Mouse (Mus musculus): Measurements from ENCODE around the gene Ttc5.

The Ttc5 gene

DNA sequence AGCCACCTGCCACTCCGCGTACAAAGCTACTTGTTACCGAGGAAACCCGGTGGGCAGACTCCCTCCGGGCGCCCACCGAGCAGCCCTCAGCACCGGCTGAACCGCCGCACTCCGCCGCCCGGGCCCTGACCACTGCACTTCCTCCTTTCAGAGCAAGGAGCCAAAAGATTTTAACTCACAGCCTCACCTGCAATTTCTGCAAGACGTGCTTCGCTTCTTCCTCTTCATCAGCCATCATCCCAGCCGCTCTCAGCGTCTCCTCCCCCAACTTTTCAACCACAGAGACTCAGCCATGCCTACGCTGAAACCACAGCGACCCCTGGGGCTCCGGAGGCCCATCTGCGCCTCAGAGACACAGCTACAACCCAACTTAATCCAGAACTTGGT lies at the start of gene Ttc5:
Gene Ttc5, minus strand, starts transcription at position 269 of the 387 bp plus-strand sequence.
- DNase-seq = peak; percentile 98

DNA sequence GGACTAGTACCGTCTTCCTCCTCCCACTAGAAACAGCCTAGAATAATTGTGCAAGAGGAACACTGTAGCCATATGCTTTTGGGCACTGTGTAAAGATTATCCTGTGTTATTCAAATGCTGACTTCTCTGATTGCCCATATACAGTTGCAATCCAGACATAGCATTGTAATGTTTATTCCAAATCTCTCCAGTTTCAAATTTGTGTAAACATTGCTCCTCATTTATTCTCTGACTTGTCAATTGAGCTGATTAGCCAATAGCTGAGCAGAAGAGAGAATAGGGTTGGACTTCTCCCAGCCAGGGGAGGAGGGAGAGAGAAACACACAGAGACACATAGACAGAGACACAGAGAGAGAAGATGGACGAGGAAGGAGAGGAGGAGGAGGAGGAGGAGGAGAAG lies 49.1 kb upstream of the Ttc5 start:
- DNase-seq = no peak

DNA sequence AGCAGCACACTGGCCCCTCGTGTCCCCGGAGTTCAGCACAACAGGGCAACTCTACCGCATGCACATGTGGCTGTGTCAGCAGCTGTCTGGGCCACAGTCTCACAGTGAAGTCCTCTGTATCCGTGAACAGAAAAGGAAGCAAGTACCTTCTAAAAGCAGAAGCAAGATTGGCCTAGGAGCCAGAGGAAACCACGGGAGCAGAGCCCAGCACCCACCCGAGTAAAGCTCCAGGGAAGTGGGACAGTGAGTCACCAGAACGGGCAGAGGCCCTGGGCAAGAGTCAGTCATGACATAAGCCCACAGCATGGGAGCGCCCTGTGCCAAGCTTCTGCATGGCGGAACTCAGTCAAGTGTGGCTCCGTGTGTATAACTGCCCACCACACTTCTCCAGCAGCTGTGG lies 48.6 kb upstream of the Ttc5 start:
- peak; percentile 98 for DNase-seq

DNA sequence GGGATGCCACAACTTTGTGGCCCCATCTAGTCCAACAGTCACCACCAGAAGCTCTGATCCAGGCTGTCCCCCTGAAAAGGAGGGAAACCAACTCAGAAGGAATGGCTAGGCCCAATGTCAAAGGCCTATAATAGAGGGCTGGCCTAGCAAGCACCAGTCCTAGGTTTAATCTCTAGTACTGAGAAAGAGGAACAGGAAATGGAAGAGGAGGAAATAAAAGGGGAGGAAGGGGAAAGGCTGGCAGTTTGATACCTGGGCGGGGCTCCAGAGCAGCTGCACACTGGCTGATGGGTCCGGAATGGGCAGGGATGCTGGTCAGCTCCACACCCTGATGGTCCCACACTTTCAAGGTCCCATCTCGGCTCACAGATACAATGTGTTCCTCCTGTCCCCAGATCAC lies 44.6 kb upstream of the Ttc5 start:
- DNase-seq = peak; percentile 97

DNA sequence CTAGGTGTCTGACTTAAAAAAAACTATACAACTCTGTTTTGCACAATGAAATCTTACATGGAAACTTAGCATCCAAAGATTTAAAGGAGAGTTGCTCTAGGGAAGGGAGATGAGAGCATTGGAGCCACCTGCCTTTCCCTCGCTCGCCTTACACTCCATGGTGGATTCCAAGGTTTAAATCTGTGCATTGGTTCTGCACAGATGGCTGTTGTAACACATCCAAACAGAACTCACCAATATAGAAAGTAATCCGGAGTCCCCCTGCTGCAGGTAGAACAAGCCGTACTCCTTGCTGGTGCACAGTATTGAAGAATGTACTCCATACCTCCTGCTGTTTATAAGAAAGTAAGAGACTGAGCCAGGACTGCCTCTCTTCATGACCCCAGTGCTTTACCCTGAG lies 41.3 kb upstream of the Ttc5 start:
- no peak for DNase-seq

DNA sequence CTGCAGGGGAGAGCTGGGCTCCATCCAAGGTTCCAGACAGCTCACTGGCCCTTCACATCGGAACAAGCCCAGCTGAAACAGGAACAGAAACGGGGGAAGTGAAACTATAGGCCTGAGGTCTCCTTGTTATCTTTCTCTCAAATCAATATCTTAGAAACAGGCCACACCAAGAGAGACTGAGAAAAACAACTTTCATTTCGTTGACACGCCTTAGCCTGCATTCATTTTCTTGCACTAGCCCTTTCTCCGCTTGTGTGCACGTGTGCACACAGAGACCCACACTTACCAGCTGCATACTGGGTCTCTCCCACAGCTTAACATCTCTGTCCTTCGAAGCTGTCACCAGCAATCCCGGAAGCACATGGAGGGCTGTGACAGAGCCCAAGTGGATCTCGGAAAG lies 38.9 kb upstream of the Ttc5 start:
- peak; percentile 92 for DNase-seq

DNA sequence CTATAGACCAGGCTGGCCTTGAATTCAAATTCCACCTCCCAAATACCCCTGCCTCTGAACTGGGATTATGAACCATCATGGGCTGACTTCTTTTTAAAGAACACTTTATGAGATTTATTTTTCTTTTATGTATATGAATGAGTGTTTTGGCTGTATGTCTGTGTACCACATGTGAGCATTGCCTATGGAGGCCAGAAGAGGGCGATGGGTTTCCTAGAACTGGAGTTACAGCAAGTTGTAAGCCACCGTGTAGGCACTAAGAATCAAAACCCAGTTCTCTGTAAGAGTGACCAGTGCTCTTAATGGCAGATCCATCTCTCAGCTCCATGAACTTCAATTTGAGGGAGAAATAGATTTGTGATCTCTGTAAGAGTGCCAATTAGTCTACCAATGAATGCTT lies 37.9 kb upstream of the Ttc5 start:
- DNase-seq = no peak

DNA sequence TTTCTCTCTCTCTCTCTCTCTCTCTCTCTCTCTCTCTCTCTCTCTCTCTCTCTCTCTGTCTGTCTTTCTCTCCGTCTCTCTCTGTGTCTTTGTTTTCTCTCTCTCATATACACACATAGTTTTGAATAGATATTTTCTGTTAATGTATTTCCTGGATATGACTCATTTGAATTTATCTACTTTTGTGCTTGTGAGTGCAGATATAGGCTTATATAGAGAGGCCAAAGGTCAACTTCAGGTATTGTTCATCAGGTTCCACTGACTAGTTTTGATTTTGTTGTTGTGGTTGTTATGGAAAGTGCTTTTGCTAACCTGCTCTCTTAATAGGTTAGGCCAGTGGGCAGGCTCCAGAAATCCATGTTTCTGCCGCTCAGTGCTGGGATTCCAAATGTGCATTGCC lies 27.7 kb upstream of the Ttc5 start:
- DNase-seq = no peak

DNA sequence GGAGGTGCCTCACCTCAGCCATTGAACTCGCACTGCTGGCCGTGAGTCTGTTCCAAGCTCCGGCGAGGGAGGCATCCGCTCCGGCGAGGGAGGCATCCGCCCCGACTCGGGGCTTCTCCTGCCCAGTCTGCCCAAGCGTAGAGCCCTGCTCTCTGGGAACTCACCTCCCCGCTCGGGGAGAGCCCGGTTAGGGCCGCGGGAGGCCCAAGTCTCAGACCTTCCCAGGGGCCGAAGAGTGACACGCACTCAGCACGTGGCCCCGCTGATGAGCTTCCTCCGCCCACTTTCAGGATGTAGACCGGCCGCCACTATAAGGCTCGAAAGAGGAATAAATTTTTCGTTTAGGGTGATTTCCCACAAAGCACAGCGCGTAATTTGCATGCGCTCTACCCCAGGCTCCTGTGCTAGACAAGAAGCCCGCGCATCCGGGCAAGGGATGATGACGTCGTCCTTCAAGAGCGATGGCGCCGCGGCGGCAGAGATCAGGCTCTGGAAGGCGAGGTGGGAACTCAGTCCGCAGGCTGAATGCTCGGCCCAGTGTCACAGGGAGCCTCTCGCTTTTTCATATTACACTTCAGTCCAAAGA lies 22.3 kb upstream of the Ttc5 start, which contains the start of the genes Ccnb1ip1 and Parp2:
Gene Ccnb1ip1, minus strand, starts transcription at position 246 of the 586 bp plus-strand sequence.
Gene Parp2, plus strand, starts transcription at position 355 of the 586 bp plus-strand sequence.
- peak; percentile 100 for DNase-seq

DNA sequence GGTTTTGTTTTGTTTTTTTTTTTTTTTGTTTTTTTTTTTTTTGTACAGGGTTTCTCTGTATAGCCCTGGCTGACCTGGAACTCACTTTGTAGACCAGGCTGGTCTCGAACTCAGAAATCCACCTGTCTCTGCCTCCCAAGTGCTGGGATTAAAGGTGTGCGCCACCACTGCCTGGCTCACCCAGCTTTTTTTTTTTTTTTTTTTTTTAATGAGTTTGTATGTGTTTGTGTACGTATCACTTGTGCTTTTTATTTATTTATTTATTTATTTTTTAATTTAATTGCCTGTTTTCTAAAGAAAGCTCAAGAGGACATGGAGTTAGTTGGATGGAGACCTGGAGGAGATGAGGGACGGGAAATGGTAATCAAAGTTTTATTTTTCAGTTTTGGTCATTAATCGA lies 21.1 kb upstream of the Ttc5 start:
- peak; percentile 74 for DNase-seq

DNA sequence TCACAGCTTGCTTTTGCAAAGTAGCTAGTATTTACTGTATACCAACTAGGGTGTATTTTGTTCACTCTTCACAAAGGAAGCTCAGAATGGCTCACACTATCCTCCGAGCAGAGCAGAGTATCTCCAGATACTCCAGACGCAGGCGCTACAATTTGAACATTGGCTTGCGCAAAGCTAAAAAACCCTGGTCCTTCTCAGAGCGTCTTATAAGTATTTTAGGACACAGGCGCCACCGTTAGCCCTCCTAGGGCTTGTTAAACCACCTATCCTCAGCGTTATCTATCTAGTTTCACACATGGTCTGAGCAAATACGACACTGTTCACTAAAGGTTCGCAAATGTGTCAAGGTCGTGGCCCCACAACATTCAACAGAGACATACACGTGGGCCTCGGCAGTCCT lies 19.4 kb upstream of the Ttc5 start:
- peak; percentile 55 for DNase-seq

DNA sequence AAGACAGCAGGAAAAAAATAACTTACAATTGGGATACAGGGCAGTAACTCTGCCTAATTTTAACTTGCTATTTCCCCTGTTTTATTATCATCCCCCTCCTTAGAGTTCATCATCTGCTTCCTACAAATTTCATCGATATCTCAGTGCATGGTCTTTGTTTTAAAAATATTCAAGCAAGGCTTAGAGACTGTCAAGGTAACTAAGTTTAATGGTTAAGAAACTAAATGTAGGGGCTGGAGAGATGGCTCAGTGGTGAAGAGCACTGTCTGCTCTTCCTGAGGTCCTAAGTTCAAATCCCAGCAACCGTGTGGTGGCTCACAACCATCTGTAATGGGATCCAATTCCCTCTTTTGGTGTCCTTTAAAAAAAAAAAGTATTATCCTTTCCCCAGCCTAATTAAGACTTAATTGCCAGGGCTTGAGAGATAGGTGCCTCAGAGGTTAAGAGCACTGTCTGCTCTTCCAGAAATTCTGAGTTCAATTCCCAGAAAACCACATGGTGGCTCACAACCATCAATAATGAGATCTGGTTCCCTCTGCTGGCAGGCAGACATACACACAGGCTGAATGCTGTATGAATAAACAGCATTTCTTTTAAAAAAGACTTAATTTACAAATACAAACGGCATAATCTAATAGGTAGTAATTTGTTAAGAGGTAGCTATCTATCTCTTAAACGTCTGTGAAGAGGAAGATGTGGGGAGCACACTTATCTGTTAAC lies 17.7 kb upstream of the Ttc5 start:
- DNase-seq = peak; percentile 22

DNA sequence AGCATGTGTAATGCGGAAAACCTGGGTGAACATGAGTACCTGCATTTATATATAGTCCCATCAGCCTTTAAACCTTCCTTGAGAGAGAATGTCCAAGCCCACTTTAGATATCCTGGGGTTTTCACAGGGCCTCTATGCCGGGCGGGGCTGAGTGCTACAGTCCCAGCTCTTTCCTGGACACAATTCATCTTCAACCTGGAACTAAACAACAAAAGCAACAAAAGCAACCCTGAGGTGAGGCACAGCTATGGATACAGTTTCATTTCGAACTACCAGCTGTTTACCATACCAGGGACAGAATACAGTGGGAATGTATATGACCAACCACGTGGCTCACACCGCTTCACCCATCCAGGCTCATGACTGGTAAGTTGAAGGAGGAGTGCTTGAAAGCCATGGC lies 17.1 kb upstream of the Ttc5 start:
- peak; percentile 71 for DNase-seq

DNA sequence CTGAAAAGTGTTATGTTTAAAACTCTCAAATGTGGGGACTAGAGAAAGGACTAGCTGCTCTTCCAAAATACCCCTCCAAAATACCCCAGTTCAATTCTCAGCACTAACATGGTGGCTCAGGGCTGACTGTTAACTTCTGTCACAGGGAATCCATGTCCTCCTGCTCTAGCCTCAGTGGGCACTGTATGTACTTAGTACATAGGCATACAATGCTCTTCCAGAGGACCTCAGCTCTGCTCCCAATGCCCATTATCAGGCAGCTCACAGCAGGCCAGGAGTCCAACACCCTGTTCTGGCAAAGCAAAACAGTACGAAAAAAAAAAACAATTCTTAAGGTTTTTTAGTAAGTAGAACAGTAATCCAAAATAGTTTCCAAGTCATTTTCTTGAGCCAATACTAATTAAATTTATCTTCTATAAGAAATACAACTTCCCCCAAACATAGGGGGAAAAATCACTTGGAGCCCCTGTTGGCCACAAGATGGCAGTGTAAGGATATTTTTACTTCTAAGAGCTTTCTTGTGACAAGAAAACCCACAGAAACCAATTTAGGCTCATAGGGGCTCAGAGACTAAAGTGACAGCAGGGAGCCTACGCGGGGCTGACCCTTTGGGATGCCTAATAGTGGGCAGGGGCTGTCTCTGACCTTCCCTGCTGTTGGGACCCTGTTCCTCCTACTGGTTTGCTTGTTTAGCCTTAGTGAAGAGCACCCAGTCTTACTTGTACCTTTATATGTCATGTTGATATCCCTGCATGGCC lies 14.4 kb upstream of the Ttc5 start:
- peak; percentile 86 for DNase-seq

DNA sequence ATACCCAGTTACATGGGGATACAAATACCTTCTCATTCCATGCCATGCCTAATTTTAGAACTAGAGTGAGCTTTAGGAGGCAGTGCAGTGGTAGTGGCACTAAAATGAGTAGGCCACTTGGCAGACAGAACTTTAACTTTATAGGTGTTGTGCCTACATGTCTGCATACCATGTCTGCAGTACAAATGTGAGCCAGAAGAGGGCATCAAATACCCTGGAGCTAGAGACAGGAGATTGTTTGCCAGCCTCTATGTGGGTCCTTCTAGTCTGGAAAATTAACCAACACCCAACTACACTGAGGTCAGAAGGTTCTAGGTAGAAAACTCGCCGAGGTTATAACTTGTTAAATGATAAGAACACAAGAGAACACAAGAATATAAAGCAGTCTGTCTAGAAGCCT lies 13.2 kb upstream of the Ttc5 start:
- peak; percentile 58 for DNase-seq

DNA sequence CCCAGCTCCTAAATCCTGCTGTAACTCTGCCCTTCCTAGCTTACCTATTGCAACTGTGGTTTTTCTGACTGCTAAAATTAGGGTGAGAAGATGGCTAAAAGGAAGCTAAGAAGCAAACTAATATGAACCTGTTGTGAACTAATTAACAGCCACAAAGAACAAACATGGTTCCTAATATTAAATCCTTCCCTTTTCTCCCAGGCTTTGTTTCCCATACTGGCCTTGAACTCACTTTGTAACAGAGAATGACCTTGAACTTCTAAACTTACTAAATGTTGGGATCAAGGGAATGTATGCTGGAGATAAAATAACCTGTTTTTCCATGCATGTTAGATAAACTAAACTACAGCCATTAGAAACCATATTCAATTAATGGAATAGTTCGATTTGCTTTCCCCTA lies 11.1 kb upstream of the Ttc5 start:
- DNase-seq = peak; percentile 27

DNA sequence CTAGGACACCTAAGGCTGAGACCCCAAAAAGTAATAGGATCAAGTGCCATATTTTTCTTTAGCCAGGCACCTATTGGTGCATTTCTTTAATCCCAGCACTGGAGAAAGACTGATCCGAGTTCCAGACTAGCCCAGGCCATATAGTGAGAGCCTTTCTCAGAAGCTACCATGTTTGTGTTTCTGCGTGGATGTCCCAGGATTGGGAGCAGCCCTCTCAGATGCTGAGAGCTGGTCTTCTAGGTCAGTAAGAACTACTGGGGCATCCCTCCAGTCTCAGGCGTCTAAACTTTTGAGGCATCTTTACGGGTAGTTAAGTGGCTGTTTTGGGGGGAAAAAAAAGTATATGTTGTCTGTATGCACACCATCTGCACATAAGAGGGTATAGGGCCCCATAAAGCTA lies 10.6 kb upstream of the Ttc5 start:
- peak; percentile 64 for DNase-seq

DNA sequence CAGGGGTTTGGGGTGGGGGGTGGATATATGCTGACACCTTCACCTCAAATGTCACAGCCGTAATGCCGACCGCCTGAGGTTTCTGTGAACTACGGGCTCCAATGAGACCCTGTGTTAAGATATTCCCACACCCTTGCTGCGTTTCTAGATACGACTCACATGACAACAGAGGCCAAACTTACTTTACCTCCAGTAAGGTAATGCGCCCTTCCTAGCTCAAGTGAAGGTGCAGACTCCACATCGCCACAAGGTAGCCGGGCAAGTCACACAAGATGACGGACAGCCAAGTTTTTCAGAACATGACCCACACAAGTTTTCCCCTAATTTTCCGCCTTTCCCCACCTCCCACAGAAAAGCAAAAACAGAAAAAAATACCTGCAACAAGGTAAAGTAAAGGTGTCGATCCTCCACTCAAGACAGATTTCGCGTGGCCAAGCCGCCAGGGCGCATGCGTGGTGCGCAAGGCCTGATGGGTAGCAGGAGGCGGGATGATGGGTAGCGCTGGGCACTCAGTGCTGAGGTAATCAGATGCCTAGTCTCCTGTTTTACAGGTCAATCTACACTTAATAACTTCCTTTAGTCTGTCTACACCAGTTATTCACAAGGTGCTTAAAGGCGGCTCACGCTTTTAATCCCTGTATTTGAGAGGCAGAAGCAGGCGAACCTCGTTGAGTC lies 10.1 kb upstream of the Ttc5 start:
- peak; percentile 74 for DNase-seq

DNA sequence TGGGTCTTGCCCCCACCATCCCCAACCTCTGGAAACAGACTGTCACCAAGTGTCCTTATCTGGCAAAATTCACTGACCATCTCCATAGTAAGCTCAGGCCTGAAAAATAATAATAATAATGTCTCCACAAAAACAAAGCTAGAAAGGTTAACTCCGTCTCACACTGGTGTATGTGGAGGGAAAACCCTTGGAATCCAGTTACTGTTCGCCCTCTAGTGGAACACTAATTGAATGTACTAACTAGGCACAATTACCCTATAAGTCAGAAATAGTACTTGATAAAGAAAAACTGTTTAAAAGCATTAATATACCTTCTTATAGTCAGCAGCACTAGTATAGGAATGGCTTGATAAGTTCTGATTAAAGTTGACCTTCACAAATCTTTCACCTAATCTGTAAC lies 2.8 kb upstream of the Ttc5 start:
- DNase-seq = no peak

DNA sequence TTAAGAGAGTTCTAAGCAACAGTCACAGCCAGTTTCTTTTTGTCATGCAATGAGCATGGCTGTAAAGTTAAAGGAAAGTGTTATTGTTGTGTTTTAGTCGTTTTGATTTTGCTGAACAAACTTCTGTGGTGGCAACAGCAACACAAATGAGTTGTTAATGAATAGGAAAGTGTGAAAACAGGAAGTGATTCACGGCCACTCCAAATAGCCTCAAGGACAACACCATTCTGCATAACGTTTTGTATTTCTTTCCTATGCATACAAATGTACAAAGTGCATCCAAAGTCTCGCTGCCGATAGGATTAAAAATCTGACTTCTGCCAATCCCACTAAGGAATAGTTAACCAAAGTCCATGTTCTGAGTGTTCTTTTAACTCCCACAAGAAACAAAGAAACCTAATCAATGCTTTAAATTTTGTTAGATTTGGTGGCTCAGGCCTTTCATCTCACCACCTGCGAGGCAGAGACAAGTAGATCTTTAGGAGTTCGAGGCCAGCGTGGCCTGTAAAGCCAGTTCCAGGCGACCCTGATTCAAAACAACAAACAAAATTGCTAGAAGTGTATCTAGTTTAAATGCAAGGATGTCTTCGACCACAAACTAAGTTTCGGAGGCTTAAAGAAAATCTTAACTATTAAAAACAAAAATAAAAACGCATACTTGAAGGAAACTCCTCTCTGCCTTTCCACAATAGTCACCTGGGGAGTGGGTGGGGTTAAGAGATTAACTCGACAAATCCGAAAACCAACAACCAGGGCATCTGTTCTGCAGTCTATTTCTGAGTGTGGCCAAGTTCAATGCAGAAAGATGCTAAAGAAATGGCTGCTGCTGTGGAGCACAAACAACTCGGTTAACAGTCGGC lies 698 bp downstream of the Ttc5 start:
- peak; percentile 11 for DNase-seq

DNA sequence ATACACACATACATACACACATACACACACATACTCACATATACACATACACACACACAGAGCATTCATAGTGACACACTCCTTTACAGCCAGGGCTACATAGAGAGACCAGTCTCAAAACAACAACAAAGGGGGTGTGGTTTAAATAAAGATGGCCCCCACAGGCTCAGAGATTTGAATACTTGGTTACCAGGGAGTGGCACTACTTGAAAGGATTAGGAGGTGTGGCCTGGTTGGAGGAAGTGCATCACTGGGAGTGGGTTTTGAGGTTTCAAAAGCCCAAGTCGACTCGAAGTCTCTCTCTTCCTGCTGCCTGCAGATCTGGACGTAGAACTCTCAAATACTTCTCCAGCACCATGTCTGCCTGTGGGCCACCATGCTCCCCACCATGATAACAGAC lies 3.2 kb downstream of the Ttc5 start:
- DNase-seq = peak; percentile 77

DNA sequence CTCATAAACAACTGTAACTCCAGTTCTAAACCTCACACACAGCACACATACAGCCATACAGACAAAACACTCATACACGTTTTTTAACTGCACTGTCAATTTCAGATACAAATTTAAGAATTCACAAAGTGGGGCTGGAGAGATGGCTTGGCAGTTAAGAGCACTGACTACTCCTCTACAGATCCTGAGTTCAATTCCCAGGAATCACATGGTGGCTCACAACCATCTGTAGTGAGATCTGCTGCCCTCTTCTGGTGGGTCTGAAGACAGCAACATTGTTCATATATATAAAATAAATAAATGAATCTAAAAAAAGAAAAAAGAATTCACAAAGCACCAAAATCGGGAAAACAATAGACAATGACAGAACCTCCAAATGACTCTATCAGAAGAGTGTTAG lies 14.0 kb downstream of the Ttc5 start:
- no peak for DNase-seq

DNA sequence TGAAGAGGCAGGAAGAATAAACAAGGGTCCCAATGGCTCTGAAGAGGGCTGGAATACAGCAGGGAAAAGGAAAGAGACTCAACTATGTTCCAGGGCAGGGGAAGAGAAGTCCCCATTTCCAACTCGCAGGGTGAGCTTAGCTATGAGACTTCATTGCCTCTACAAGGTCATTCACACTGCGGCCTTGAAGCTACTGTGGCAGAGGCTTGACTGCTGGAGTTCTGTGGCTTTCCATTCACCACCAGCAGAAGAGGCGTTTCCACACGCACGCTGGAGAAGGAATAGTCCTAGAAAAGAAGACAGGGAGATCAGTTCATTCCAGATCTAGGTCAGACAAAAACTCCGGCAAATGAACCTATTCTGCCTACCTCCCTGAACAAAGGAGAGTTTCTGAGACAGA lies 19.6 kb downstream of the Ttc5 start:
- DNase-seq = no peak
